Mouse (Mus musculus): ENCODE measurements around the gene Zfp334. TPM values are rescaled to one million over a fixed set of nuclear protein-coding genes. Genes with fewer than 3 reads are reported as not detected.

Zfp334 gene
- polyA plus RNA-seq, 1 experiment from 2014 or later: 3.6 TPM

GRCm38 (mm10) chr2:165367047-165367520, 21.0 kb downstream of the Zfp334 start:
- peak; percentile 83 for ATAC-seq
- peak overlapping the region; percentile 14; the same call in 1 of the 2 replicates for H3K4me3 ChIP-seq (ENCODE audit: low read length)
- H3K27ac ChIP-seq (ENCODE audit: low read length): no peak overlapping the region
- WGBS: 10% methylated on average over 5 of the region's 8 CpGs
- peaks cover 9% of the 10 kb centered on the region; the same call in 1 of the 2 replicates for H3K27me3 ChIP-seq (replicated peaks; ENCODE audit: control insufficient read depth, insufficient read depth, low read length)
- H3K9ac ChIP-seq (ENCODE audit: low read depth, low read length): 0 out of 2 replicates have a peak overlapping the region, but pooled peaks have one; percentile 33
- peaks cover 13% of the 10 kb centered on the region for H3K4me1 ChIP-seq (ENCODE audit: control insufficient read depth, insufficient read depth, low read length)
- H3K36me3 ChIP-seq (ENCODE audit: control insufficient read depth, insufficient read depth, low read length): no peaks in the 10 kb centered on the region
- no peaks in the 10 kb centered on the region for H3K9me3 ChIP-seq (ENCODE audit: control insufficient read depth, low read length)
- peak overlapping the region; percentile 37; the same call in 1 of the 2 replicates for H3K4me2 ChIP-seq (ENCODE audit: low read depth, low read length)

GRCm38 (mm10) chr2:165364334-165365091, 23.5 kb downstream of the Zfp334 start:
- H3K9ac ChIP-seq (ENCODE audit: low read depth, low read length): no peak overlapping the region
- H3K27me3 ChIP-seq (replicated peaks; ENCODE audit: control insufficient read depth, insufficient read depth, low read length): peaks cover 9% of the 10 kb centered on the region; the same call in 1 of the 2 replicates
- H3K27ac ChIP-seq (ENCODE audit: low read length): no peak overlapping the region
- peaks cover 13% of the 10 kb centered on the region for H3K4me1 ChIP-seq (ENCODE audit: control insufficient read depth, insufficient read depth, low read length)
- H3K9me3 ChIP-seq (ENCODE audit: control insufficient read depth, low read length): no peaks in the 10 kb centered on the region
- no peak overlapping the region for H3K4me2 ChIP-seq (ENCODE audit: low read depth, low read length)
- WGBS: 12% methylated on average over 21 of the region's 21 CpGs
- H3K36me3 ChIP-seq (ENCODE audit: control insufficient read depth, insufficient read depth, low read length): no peaks in the 10 kb centered on the region
- no peak for ATAC-seq
- H3K4me3 ChIP-seq (ENCODE audit: low read length): no peak overlapping the region

- Histone ChIP-seq H3K9ac (ENCODE audit: low read depth, low read length) (no peak overlapping the region), H3K27me3 (replicated peaks; ENCODE audit: control insufficient read depth, insufficient read depth, low read length) (peaks cover 4% of the 10 kb centered on the region; the same call in 1 of the 2 replicates), H3K27ac (ENCODE audit: low read length) (no peak overlapping the region), H3K4me1 (ENCODE audit: control insufficient read depth, insufficient read depth, low read length) (peaks cover 9% of the 10 kb centered on the region), H3K36me3 (ENCODE audit: control insufficient read depth, insufficient read depth, low read length) (no peaks in the 10 kb centered on the region), H3K4me2 (ENCODE audit: low read depth, low read length) (no peak overlapping the region), H3K4me3 (ENCODE audit: low read length) (no peak overlapping the region), H3K9me3 (ENCODE audit: control insufficient read depth, low read length) (no peaks in the 10 kb centered on the region)
- ATAC-seq: no peak
- 84% methylated on average over 6 of the region's 6 CpGs for WGBS
These were observed 24.8 kb downstream of the Zfp334 start for GRCm38 (mm10) chr2:165363282-165363681.

GRCm38 (mm10) chr2:165360861-165361260, 27.2 kb downstream of the Zfp334 start:
- H3K9ac ChIP-seq (ENCODE audit: low read depth, low read length): no peak overlapping the region
- ATAC-seq: peak; percentile 66; the same call in 1 of the 2 replicates
- no peak overlapping the region for H3K27ac ChIP-seq (ENCODE audit: low read length)
- H3K9me3 ChIP-seq (ENCODE audit: control insufficient read depth, low read length): no peaks in the 10 kb centered on the region
- 0% methylated on average over 1 of the region's 1 CpGs for WGBS
- H3K27me3 ChIP-seq (replicated peaks; ENCODE audit: control insufficient read depth, insufficient read depth, low read length): no peaks in the 10 kb centered on the region; the same call in 1 of the 2 replicates
- no peaks in the 10 kb centered on the region for H3K36me3 ChIP-seq (ENCODE audit: control insufficient read depth, insufficient read depth, low read length)
- H3K4me2 ChIP-seq (ENCODE audit: low read depth, low read length): no peak overlapping the region
- no peaks in the 10 kb centered on the region for H3K4me1 ChIP-seq (ENCODE audit: control insufficient read depth, insufficient read depth, low read length)
- no peak overlapping the region for H3K4me3 ChIP-seq (ENCODE audit: low read length)

GRCm38 (mm10) chr2:165351828-165352513, 36.1 kb downstream of the Zfp334 start:
- Histone ChIP-seq H3K4me2 (ENCODE audit: low read depth, low read length) (no peak overlapping the region), H3K27me3 (replicated peaks; ENCODE audit: control insufficient read depth, insufficient read depth, low read length) (no peaks in the 10 kb centered on the region; the same call in 1 of the 2 replicates), H3K27ac (ENCODE audit: low read length) (no peak overlapping the region), H3K9ac (ENCODE audit: low read depth, low read length) (no peak overlapping the region), H3K36me3 (ENCODE audit: control insufficient read depth, insufficient read depth, low read length) (no peaks in the 10 kb centered on the region), H3K4me3 (ENCODE audit: low read length) (no peak overlapping the region), H3K4me1 (ENCODE audit: control insufficient read depth, insufficient read depth, low read length) (no peaks in the 10 kb centered on the region), H3K9me3 (ENCODE audit: control insufficient read depth, low read length) (peaks cover 11% of the 10 kb centered on the region; the same call in 1 of the 2 replicates)
- WGBS: 91% methylated on average over 20 of the region's 20 CpGs
- no peak for ATAC-seq

GRCm38 (mm10) chr2:165349466-165349865, 38.6 kb downstream of the Zfp334 start:
- WGBS: 26% methylated on average over 8 of the region's 8 CpGs
- H3K9me3 ChIP-seq (ENCODE audit: control insufficient read depth, low read length): peaks cover 11% of the 10 kb centered on the region; the same call in 1 of the 2 replicates
- no peaks in the 10 kb centered on the region; the same call in 1 of the 2 replicates for H3K27me3 ChIP-seq (replicated peaks; ENCODE audit: control insufficient read depth, insufficient read depth, low read length)
- no peak for ATAC-seq
- H3K36me3 ChIP-seq (ENCODE audit: control insufficient read depth, insufficient read depth, low read length): no peaks in the 10 kb centered on the region
- H3K4me2 ChIP-seq (ENCODE audit: low read depth, low read length): no peak overlapping the region
- H3K4me1 ChIP-seq (ENCODE audit: control insufficient read depth, insufficient read depth, low read length): no peaks in the 10 kb centered on the region
- H3K27ac ChIP-seq (ENCODE audit: low read length): no peak overlapping the region
- H3K9ac ChIP-seq (ENCODE audit: low read depth, low read length): no peak overlapping the region
- no peak overlapping the region for H3K4me3 ChIP-seq (ENCODE audit: low read length)

GRCm38 (mm10) chr2:165346180-165346579, 41.9 kb downstream of the Zfp334 start:
- no peaks in the 10 kb centered on the region for H3K36me3 ChIP-seq (ENCODE audit: control insufficient read depth, insufficient read depth, low read length)
- 89% methylated on average over 5 of the region's 5 CpGs for WGBS
- H3K4me1 ChIP-seq (ENCODE audit: control insufficient read depth, insufficient read depth, low read length): no peaks in the 10 kb centered on the region
- no peaks in the 10 kb centered on the region for H3K9me3 ChIP-seq (ENCODE audit: control insufficient read depth, low read length)
- H3K27me3 ChIP-seq (replicated peaks; ENCODE audit: control insufficient read depth, insufficient read depth, low read length): no peaks in the 10 kb centered on the region; the same call in 1 of the 2 replicates
- no peak for ATAC-seq
- no peak overlapping the region for H3K9ac ChIP-seq (ENCODE audit: low read depth, low read length)
- H3K4me2 ChIP-seq (ENCODE audit: low read depth, low read length): no peak overlapping the region
- H3K27ac ChIP-seq (ENCODE audit: low read length): no peak overlapping the region
- H3K4me3 ChIP-seq (ENCODE audit: low read length): no peak overlapping the region

GRCm38 (mm10) chr2:165337191-165337590, 50.9 kb downstream of the Zfp334 start:
- Histone ChIP-seq H3K9me3 (ENCODE audit: control insufficient read depth, low read length) (no peaks in the 10 kb centered on the region), H3K9ac (ENCODE audit: low read depth, low read length) (no peak overlapping the region), H3K4me3 (ENCODE audit: low read length) (no peak overlapping the region), H3K4me1 (ENCODE audit: control insufficient read depth, insufficient read depth, low read length) (peaks cover 9% of the 10 kb centered on the region), H3K27ac (ENCODE audit: low read length) (no peak overlapping the region), H3K4me2 (ENCODE audit: low read depth, low read length) (no peak overlapping the region), H3K27me3 (replicated peaks; ENCODE audit: control insufficient read depth, insufficient read depth, low read length) (no peaks in the 10 kb centered on the region), H3K36me3 (ENCODE audit: control insufficient read depth, insufficient read depth, low read length) (no peaks in the 10 kb centered on the region)
- 25% methylated on average over 3 of the region's 3 CpGs for whole genome bisulfite sequencing
- peak; percentile 45; the same call in 1 of the 2 replicates for ATAC-seq

GRCm38 (mm10) chr2:165332610-165333210, 55.3 kb downstream of the Zfp334 start:
- peaks cover 11% of the 10 kb centered on the region for H3K4me1 ChIP-seq (ENCODE audit: control insufficient read depth, insufficient read depth, low read length)
- no peaks in the 10 kb centered on the region for H3K27me3 ChIP-seq (replicated peaks; ENCODE audit: control insufficient read depth, insufficient read depth, low read length)
- WGBS: 46% methylated on average over 14 of the region's 14 CpGs
- peak; percentile 34; the same call in 1 of the 2 replicates for ATAC-seq
- H3K4me3 ChIP-seq (ENCODE audit: low read length): no peak overlapping the region
- no peak overlapping the region for H3K9ac ChIP-seq (ENCODE audit: low read depth, low read length)
- no peaks in the 10 kb centered on the region for H3K9me3 ChIP-seq (ENCODE audit: control insufficient read depth, low read length)
- no peaks in the 10 kb centered on the region for H3K36me3 ChIP-seq (ENCODE audit: control insufficient read depth, insufficient read depth, low read length)
- H3K4me2 ChIP-seq (ENCODE audit: low read depth, low read length): 0 out of 2 replicates have a peak overlapping the region, but pooled peaks have one; percentile 19
- H3K27ac ChIP-seq (ENCODE audit: low read length): peak overlapping the region; percentile 79

All from intestine, embryonic 16.5 days (tissue).